Mouse (Mus musculus) G1E (cell line): ENCODE results near the gene Map3k15. TPM values are rescaled to one million over a fixed set of nuclear protein-coding genes. Genes with fewer than 3 reads are reported as not detected.

Experiments
- ATAC-seq: 2 replicates; pipeline ENCODE4 v1.8.0; 2016; ENCODE audit warnings: mild to moderate bottlenecking; ENCODE audit not compliant: insufficient number of reproducible peaks, poor library complexity, low FRiP score, severe bottlenecking; ENCODE audit errors: extremely low read depth
- DNase-seq: peaks from one replicate; pipeline ENCODE4 v3.0.0; 2012; ENCODE audit warnings: low spot score
- H3K27me3 ChIP-seq: 2 replicates; pipeline ENCODE4 v1.6.1; 2012; ENCODE audit warnings: mild to moderate bottlenecking, low read length, inconsistent platforms; ENCODE audit not compliant: insufficient read depth
- H3K36me3 ChIP-seq: replicated peaks from 2 replicates; pipeline ENCODE3; 2012; ENCODE audit warnings: mild to moderate bottlenecking, inconsistent platforms
- H3K4me1 ChIP-seq: 2 replicates; pipeline ENCODE4 v1.6.1; 2012; ENCODE audit warnings: low read depth, low read length, inconsistent platforms, mixed read lengths; ENCODE audit not compliant: insufficient read depth
- H3K4me3 ChIP-seq: 2 replicates; pipeline ENCODE4 v1.5.1; 2012; ENCODE audit warnings: low read depth, mild to moderate bottlenecking, inconsistent platforms, low read length, moderate library complexity, mixed read lengths
- H3K9me3 ChIP-seq: replicated peaks from 2 replicates; pipeline ENCODE4 v1.6.1; 2012; ENCODE audit warnings: inconsistent platforms
- CTCF ChIP-seq: IDR thresholded peaks from 2 replicates; pipeline ENCODE4 v1.5.1; 2012; ENCODE audit warnings: low read depth, low read length, inconsistent platforms, mixed read lengths
- GATA1 ChIP-seq: IDR thresholded peaks from 2 replicates; pipeline ENCODE4 v1.6.1; 2012; ENCODE audit warnings: borderline replicate concordance, low read length, inconsistent platforms, mixed read lengths
- GATA2 ChIP-seq: IDR thresholded peaks from 2 replicates; pipeline ENCODE4 v1.6.1; 2012; ENCODE audit warnings: low read depth, low read length, inconsistent platforms, borderline replicate concordance
- POLR2AphosphoS5 ChIP-seq: IDR thresholded peaks from 2 replicates; pipeline ENCODE4 v1.6.1; 2012; ENCODE audit warnings: low read depth, low read length, inconsistent platforms; ENCODE audit not compliant: insufficient replicate concordance
- TAL1 ChIP-seq: conservative IDR thresholded peaks from 2 replicates; pipeline ENCODE4 v1.6.1; 2012; ENCODE audit warnings: low read depth, low read length, inconsistent platforms, mixed read lengths
- polyA plus RNA-seq: library from polyadenylated mRNA; stranded (reverse); fragments of >175 nt; gene quantifications from 2 replicates; pipeline ENCODE4 v1.2.3, GENCODE M21; 2012
- total RNA-seq, 2 experiments: library from RNA; stranded (forward) in 1 of 2; stranded (reverse) in 1 of 2; fragments of 200-1000 nt in 1 of 2; fragments of >200 nt in 1 of 2; fragmentation: Nextera tagmentation in 1 of 2; gene quantifications; 2 replicates each; pipeline ENCODE4 v1.2.3; 2014 to 2017

Map3k15 gene
- total and polyA plus RNA-seq, 3 experiments: 0.33 TPM; not detected in 2

DNA sequence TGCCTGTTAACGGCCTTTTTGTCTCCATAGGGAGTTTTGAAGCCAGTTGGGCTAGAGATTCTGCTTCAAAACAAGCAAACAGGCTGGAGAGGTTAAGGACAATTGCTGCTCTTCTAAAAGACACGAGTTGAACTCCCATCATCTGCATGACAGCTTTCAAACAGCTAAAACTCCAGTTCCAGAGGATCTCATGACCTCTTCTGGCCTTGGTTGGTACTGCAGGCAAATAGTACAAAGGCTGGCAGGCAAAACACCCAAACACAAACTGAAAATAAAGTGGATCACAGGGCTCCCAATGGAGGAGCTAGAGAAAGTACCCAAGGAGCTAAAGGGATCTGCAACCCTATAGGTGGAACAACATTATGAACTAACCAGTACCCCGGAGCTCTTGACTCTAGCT lies 181.9 kb downstream of the Map3k15 start:
- peak; percentile 40; the same call in 1 of the 2 replicates for ATAC-seq
- DNase-seq: no peak
- H3K9me3 ChIP-seq: no peaks in the 10 kb centered on the region
- H3K27me3 ChIP-seq: no peaks in the 10 kb centered on the region
- no peaks in the 10 kb centered on the region for H3K36me3 ChIP-seq
- H3K4me3 ChIP-seq: no peak overlapping the region
- TF ChIP-seq CTCF (0 out of 2 replicates have a peak, but pooled peaks have one; percentile 12), TAL1 (no peak), GATA2 (no peak), GATA1 (no peak), POLR2AphosphoS5 (no peak)
- H3K4me1 ChIP-seq: no peaks in the 10 kb centered on the region

Other genes with a start within 250 kb of the Map3k15 start
- gene Pdha1, start 150.0 kb downstream of the Map3k15 start, total RNA-seq (2014; fragmentation: Nextera tagmentation): 107 and 108 TPM in 2 replicates
- gene Pdha1, start 150.0 kb downstream of the Map3k15 start, total RNA-seq (2017): 112 and 124 TPM in 2 replicates
- 11.3 and 14.0 TPM in 2 replicates for gene Pdha1, start 150.0 kb downstream of the Map3k15 start, polyA plus RNA-seq